Mouse (Mus musculus): Measurements from ENCODE around the gene Wdr83.

DNA sequence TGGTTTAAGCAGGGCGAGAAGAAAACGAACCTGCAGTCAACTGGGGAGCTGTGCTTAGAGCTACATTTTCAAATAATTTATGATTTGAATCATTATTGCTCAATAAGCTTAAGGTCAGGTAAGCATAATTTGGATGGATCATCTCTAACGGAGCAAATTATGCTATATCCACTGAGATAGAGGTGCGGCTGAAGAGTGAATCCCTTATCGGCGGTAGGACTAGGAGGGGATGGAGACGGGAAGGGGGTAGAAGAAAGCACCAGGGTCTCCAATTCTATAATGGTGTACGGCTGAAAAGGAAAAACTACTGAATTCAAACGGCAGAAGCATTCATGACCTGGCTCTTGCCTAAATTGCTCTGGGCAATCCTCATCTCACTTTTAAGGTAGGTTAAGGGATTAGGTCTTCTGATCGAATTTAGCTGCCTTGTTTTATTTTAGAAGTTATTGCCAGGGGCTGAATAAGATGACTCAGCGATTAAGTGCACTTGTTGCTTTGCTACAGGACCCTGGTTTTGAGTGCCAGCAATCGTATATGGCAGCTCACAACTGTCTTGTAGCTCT is 45.9 kb downstream of the Wdr83 start:
- TF ChIP-seq GATA1 (IDR thresholded peaks at IDR 0.05; ENCODE audit: borderline replicate concordance, low read length): no peak
- TF ChIP-seq FLI1 (IDR thresholded peaks at IDR 0.05; ENCODE audit: low read length): no peak

Measured in megakaryocyte, embryonic 14.5 days (primary cell).